Mouse (Mus musculus) layer of hippocampus, postnatal 10 days (tissue): Measurements from ENCODE around the gene Rpl10a. TPM values are rescaled to one million over a fixed set of nuclear protein-coding genes. Genes with fewer than 3 reads are reported as not detected.

Source experiments
- DNase-seq, 2 experiments: peaks; one replicate each; pipeline ENCODE4 v3.0.0; 2021; ENCODE audit warnings: low spot score in 2 of 2
- long read RNA-seq: library from polyadenylated mRNA; stranded (forward); transcript quantifications from one replicate; pipeline ENCODE4 v2.0.0, GENCODE M21; 2023
- total RNA-seq, 2 experiments: library from RNA; stranded (reverse); gene quantifications; 2 replicates each; pipeline ENCODE4 v1.2.3; 2021

Rpl10a gene
- 100 to 1,000 TPM; 503 to 535 TPM for total RNA-seq
- long read RNA-seq, transcript Rpl10a-207 (5 exons, 901 nt): minor isoform, 11 of 356 reads
- long read RNA-seq, transcript Rpl10a-203 (6 exons, 949 nt): minor isoform, 6 of 356 reads
- long read RNA-seq, transcript Rpl10a-206 (5 exons, 1,022 nt): minor isoform, 15 of 356 reads
- long read RNA-seq, transcript Rpl10a-201 (6 exons, 830 nt): major isoform, 282 of 356 reads
- long read RNA-seq, partial matches to known transcripts: 22 of 356 reads
- long read RNA-seq, other reads (novel, unspliced or antisense): 6 of 356 reads

DNA sequence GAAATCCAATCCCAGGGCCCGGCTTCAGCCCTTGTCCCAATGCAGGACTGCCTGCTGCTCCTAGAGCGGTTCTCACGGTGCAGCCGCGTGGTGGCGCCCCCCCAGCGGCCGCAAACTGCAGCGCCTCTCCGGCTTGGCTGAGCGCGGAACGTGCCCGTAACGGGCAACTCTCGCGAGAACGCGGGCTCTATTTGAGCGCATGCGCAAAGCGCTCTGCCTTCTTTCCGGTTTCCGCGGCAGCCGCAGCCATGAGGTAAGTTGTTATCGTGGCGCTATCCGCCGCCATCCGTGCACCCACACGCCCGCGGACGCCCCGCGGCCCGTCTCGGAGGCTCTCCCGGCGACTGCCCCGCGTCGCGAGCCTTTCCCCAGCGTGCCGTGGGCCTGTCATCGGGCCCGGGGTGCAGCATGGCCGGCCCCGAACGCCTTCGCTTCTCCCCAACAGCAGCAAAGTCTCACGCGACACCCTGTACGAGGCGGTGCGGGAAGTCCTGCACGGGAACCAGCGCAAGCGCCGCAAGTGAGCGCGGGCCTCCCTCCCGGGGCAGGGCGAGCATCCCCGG, at the start of gene Rpl10a:
Rpl10a (plus strand) TSS at position 106 of the 563 bp plus-strand sequence.
- peak; percentile 98 to 99 for DNase-seq

DNA sequence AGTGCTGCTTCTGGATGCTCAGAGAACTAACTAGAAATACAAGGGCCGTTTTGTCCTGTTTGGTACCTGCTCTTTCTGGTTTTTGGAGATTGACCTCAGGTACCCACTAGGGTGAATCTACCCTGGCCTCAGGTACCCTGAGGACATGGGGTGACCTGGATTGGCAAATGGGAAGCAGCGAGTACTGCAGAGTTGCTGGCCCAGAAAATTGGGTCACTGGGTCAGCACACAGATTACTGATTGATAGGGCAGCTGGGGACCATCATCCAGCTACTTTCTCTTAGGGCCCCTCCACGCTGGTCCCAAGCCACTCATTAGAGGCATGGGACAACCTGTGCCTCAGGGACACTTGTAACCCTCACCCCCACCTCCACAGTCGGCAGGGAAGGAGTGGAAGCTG, 49.0 kb upstream of the Rpl10a start:
- no peak for DNase-seq

DNA sequence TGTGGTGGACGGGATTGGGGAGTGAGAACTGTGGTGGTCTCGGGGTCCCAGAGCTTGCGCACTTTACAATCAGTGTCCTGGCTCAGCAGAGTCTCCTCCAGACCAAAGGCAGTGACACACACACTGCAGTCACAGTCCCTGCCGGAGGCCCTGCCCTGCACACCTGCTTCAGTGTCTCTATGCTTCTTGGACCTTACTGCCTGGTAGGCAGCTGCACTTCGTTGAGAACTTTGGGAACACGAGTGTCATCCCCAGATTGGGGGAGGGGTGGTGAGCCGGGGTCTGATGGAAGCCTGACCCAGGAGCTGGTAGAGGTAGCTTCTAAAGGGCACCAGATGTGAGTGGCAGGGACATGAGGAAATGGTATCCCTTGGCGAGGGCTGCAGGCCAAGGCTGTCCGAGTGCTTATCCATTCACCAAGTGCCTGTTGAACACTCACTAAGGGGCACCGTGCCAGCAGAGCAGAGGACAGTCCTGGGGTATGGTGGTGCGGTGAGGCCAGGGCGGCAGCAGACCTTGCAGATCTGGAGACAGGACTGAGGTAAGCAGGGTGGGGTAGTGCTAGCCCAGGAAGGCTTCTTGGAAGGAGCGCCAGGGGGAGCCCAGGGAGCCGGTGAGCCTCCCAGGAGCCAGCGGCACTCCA, 48.4 kb upstream of the Rpl10a start:
- DNase-seq: peak in 1 of 2 experiments; percentile 51

DNA sequence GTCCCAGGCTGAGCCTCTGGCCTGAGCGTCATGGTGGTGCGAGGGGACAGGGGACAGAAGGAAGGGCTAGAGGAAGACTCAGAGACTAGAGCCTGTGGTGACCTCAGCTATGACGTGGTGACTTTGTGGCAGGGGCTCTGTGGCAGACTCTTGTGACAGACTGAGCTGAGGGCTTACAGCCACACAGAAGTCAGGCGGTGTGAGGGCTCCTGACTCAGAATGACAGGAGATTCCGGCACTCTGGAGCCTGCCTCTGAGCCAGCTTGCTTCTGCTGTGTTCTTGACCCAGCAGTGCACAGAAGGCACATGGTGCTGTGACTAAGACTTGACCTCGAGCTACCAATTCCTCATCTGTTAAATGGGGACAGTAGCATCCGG, 47.9 kb upstream of the Rpl10a start:
- no peak for DNase-seq

DNA sequence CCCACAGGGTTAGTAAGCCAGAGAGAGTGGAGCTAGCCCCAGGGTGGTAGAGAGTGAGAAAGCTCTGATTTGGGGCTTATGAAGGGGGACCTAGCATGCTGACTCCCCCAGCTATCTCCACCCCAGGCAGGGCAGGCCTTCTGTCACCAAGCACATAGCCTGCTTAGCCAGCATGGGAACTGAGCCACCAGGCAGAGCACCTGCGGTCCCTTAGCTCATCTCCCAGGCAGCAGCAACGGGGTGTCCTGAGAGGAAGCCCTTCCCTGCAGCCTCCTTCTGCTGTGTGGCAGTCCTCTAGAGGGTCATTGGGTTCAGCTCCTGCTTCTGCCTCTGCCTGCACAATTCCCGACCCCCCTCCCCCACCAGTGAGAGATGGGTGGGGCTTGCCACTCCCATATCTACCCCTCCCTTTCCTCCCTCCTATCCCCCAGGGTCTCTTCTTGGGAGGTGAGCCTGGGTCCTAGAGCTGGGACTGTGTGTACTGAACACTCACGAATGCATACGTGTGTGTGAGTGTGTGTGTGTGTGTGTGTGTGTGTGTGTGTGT, 47.4 kb upstream of the Rpl10a start:
- DNase-seq: no peak

DNA sequence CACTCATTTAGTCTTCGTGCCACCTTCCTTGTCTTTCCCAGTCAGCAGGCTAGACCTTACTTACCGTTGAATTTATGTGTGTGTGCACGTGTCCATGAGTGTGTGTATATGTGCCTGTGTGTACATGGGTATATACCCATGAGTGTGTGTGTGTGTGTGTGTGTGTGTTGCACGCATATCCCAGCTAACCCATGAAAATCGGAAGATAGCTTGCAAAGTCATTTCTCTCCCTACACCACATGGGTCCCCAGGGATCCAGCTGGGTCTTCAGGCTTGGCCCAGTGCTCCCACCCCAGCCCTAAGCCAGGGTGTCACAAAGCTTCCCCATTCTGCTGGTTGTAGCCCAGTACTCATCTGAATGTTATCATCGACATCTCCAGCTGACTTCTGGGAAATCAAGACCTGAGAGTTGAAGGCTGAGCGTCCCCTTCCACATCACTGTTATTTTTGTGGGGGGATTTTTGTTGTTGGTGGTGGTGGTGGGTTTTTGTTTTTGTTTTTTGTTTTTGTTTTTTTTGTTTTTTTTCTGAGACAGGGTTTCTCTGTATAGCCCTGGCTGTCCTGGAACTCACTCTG, 46.3 kb upstream of the Rpl10a start:
- no peak for DNase-seq

DNA sequence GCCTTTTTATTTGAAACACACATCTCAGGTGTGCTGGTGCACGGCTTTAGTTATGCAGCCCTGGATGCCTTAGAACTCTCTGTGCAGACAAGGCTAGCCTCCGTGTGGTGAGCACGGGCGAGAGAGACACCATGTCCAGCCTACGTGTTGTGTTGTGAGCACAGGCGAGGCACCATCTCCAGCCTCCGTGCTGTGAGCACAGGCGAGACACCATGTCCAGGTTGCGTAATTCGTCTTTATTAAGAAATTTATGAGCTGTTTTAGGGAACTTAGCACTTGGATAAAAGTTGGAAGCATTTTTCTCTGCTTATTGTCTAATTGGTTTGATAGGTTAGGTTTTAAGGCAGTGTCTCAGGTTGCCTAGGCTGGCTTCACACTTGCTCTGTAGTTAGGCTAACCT, 45.1 kb upstream of the Rpl10a start:
- no peak for DNase-seq

DNA sequence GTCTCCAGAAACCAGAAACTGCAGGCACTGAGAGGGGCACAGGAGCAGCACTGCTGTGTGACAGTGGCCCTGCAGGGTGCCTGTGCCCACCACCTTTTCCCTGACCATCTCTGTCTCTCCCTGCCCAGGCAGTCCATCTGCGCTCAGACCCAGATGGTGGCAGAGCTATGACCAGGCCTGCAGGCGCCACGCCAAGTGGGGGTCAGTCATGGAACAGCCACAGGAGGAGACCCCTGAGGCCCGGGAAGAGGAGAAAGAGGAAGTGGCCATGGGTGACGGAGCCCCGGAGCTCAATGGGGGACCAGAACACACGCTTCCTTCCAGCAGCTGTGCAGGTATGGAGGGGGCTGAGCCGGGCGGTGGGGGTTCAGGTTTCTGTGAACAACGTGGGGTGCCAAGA, 42.1 kb upstream of the Rpl10a start:
- DNase-seq: no peak

DNA sequence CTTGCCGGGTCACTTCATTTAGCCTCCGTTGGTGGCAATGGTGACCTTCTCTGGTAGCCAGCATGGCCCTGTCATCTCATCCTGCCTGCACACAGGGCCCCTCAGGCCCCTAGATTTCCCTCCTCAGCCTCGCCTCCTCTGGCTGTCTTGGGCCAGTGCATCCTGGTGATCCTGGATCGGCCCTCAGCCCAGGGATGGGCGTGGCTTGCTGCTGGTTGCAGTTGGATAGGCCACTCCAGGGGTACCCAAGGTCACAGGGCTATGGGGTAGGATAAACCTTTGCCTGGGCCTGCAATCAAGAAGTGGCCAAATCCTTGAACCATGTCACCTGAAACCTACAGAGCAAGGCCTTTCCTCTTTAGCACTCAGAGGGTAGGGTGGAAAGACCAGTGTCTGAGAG, 41.3 kb upstream of the Rpl10a start:
- DNase-seq: no peak

DNA sequence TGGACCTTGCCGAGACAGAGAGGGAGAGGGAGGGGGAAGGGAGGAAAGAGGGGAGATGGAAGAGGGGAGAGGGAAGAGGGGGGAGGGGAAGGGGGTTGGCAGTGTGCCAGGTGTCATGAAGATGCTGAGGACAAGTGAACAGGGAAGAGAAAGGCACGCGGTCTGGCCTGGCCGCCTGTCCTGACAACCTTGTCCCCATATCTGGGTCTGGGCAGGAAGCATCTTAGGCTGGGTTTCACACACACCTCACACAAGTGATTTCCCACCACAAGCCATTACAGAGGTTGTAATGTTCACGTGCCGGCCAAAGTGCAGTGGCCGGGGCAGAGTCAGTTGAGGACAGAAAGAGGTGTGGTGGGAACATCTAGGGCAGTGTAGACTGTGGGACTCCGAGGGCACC, 40.7 kb upstream of the Rpl10a start:
- no peak for DNase-seq

DNA sequence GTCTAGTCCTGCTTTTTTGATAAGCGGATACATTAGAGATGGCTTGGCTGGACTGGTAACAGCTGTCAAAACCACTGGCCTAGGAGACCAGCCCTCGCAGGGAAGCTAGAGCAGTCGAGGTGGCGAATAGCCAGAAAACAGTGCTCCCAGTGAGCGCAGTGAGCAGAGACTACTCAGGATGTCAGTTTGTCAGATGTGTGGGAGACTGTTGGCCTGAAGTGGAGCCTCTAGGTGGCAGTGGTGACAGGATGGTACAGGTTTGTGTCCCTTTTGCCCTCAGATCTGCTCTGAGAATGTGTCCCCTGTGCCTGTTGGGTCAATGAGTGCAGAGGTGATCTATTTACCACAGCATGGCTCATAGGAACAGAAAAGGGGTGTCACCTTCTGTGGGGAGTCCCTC, 40.3 kb upstream of the Rpl10a start:
- no peak for DNase-seq

DNA sequence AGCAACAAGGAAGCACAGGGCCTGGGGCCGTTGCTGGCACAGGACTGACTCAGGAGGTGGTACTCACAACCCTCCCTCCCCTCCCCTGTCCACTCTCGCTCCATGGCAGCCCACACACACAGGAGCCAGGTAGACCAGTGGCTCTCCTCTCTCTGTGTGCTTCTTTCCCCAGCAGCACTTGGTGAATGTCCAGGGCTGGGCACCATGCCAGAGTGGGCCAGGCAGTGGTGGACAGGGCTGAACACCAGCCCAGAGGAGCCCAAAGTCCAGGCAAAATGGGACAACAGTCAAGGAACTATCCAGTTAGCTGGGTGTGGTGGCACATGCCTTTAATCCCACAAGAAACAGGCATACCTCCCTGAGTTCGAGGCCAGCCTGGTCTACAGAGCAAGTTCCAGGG, 38.0 kb upstream of the Rpl10a start:
- DNase-seq: peak; percentile 70 to 76

DNA sequence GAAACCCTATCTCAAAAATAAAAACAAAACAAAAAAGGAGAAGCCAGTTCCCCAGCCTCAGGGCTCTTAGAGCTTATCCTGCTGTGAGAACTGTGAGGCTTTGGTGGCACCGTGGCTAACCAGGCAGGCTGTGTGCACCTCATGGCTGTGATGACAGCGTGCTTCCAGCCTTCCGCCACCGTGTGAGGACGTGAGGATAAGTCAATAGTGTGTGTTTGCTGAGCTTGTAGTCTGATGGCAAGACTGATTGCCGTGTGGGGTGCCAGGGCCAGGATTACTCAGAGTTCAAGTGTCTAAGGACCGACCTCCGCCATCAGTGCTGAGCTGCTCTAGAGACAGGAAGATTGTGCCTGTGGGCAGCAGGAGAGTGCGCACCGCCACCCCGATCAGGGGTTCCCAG, 37.6 kb upstream of the Rpl10a start:
- DNase-seq: no peak

DNA sequence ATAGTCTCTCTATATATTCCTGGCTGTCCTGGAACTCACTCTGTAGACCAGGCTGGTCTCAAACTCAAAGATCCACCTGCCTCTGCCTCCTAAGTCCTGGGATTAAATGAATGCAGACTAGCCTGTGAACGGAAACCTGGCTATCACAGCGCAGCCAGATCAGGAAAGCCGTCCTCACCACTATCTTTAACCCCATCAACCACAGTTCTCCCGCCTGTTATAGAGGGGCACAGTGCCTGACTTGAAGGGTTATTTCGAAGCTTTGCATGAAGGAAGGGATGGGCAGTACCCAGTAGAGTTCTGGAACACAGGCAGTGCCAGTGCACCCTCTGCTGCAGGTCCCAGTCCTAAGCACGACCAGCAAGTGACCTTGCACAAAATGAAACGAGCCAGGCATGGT, 36.9 kb upstream of the Rpl10a start:
- no peak for DNase-seq

DNA sequence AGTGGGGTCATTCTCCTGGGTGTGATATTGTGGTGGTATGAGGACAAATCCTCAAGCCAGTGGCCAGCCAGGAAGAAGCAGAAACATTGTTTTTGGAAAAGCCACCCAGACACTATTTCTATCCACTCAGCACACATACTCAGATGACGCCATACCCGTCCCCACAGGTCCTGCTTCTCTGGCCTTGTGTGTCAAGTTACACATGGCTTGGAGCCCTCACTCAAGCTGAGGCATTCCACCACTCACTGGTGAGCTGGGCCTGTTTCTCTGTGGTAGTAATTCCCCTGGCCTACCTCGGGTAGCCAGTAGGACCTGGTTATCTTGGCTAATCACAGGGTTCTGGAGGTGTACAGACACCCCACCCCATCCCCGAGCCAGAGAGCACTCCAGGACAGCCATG, 34.6 kb upstream of the Rpl10a start:
- DNase-seq: no peak

DNA sequence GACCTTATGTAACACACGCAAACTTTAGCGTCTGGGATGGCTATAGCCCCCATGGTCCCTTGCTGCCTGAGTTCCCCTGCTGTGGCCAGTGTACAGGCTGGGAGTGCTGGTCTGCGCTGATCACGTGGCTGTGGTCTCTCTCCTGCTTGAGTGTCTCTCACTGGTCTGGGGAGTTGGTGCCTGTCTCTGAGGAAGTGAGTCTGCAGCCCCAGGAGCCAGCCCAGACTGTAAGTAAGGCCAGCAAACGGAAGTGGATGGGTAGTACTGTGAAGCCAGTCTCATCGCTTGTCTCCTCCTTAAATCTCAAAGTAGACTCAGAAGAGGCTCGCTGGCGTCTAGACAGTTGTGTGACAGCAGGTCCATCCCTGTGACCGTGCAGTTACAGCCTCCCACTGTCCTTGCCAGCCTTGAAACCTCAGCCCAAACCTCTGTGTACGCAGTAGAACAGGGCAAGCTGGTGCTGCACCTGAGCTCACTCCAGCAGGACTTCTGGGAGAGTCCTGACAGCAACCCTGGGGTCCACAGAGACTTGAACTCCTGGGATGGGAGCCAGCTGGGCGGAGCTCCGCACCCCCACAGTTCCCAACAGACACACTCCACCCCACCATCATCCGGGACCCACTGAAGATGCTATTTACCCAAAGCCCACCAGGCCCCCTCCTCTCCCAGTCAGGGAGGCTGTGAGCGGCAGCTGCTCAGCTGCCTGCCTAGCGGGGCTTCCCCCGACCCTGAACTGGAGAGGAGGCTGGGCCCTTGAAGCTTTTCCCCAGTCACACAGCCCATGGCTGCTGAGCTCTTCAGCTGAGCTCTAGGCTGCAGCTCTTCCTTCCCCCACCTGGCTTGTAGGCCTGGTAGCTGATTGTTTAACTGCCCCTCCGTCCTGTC, 33.6 kb upstream of the Rpl10a start:
- no peak for DNase-seq

DNA sequence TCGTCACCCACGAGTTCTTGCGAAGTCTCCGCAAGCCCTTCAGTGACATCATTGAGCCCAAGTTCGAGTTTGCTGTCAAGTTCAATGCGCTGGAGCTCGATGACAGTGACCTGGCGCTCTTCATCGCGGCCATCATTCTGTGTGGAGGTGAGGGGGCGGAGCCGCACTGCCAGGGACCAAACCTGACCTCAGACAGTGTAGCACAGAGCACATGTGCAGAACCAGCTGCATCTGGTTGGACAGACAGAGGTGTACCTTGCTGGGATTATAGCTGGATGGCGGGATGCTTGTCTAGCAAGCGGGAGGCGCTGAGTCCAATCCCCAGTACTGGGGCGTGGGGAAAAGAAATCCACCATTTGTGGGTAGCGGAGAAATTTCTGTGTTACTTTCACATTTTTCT, 29.4 kb upstream of the Rpl10a start:
- no peak for DNase-seq

DNA sequence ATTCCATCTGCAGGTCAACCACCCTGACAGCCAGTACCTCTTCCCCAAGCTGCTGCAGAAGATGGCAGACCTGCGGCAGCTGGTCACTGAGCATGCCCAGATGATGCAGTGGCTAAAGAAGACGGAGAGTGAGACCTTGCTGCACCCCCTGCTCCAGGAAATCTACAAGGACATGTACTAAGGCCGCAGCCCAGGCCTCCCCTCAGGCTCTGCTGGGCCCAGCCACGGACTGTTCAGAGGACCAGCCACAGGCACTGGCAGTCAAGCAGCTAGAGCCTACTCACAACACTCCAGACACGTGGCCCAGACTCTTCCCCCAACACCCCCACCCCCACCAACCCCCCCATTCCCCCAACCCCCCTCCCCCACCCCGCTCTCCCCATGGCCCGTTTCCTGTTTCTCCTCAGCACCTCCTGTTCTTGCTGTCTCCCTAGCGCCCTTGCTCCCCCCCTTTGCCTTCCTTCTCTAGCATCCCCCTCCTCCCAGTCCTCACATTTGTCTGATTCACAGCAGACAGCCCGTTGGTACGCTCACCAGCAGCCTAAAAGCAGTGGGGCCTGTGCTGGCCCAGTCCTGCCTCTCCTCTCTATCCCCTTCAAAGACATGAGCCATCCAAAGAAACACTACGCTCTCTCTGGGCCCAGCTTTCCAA, 28.5 kb upstream of the Rpl10a start:
- no peak for DNase-seq

DNA sequence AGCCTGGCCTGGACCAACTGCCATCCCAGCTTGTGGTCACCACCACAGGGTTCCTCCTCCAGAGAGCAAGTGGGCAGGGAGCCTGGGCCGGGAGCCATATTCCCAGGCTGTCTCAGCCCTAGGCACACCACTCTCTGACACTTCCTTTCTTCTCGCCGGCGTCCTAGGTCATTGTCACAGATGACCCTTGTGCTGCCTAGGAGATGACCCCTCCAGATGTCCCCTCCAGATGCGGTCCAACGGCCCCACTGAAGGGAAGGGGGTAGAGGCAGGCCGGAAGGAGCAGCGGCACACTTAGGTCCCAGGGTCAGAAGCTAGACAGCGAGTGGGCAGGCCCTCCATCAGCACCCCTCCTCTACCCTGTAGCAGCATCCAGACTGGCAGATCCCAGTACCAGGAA, 27.9 kb upstream of the Rpl10a start:
- no peak for DNase-seq

DNA sequence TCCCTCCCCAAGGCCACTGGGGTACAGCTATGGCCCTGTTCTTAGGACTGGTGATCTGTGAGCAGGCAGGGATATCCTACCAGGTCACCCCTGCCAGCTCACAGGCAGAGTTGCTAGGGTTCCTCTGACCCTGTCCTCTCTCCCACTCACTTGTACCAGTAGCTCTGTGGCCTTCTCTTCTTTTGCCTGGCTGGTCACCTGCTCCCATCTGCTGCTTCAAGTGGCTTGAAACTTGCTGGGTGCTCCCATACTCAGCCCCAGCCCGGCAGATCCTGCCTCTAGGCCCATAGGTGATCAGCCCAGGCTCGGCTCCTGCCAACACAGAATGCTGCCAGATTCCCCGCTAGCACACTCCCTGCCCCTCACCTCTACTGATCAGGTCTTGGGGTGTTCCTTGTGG, 27.4 kb upstream of the Rpl10a start:
- no peak for DNase-seq

DNA sequence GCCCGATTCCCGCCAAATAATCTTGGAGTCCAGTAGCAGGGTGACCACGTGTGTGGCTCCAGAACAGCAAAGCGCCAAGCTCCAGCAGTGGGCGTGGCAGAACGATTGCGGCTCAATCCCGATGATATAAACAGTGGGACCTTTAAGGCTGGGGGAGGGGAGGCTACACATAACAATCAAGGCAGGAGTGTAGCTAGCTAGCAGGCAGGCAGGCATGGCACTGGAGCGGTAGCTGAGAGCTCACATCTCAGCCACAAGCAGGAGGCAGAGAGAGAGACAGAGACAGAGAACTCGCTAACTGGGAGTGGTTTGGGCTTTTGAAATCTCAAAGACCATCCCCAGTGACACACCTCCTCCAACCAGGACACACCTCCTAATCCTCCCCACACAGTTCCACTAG, 23.1 kb upstream of the Rpl10a start:
- no peak for DNase-seq
